Mouse (Mus musculus): ENCODE data around the gene Gm3880. TPM values are rescaled to one million over a fixed set of nuclear protein-coding genes. Genes with fewer than 3 reads are reported as not detected.
"Not testable (repeated sequence)": the region's sequence is repeated elsewhere in the genome, so short reads cannot be mapped to it uniquely, and the experiment has no call there.

The Gm3880 gene
- total RNA-seq (2014; rRNA removed): not detected in 2 replicates
- not detected in 2 replicates for polyA plus RNA-seq (2015; fragmentation: Nextera tagmentation; extraction: Ambion mirVana)

DNA sequence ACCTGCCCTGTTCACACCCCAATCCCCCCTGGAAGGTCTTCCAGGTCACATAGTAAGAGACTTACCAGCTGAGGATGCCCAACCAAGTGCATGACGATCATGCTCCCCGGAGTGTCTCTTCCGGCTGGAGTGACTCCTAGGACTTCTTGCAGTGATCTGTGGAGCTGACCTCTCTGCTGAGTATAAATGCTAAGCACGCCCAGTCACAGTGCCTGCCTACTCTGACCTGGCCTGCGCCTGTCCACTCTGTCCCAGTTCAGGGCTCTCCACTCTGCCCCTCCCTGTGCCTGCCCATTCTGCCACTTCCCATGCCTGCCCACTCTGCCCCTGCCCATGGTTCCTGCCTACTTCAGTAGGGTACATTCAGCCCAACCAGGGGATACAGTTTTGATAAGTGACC, at the start of gene Gm3880:
TSS of gene Gm3880 (minus strand) at position 101 of the 400 bp plus-strand sequence.
- H3K4me2 ChIP-seq (ENCODE audit: low read depth, low read length, poor library complexity, severe bottlenecking); H3K27ac ChIP-seq (ENCODE audit: low read depth, low read length); H3K9ac ChIP-seq (replicated peaks; ENCODE audit: low read length, poor library complexity, severe bottlenecking); DNase-seq (ENCODE audit: low spot score); H3K4me1 ChIP-seq (ENCODE audit: insufficient read depth, low read length); ATAC-seq (ENCODE audit: low FRiP score); H3K27me3 ChIP-seq (ENCODE audit: insufficient read depth, low read length); H3K4me3 ChIP-seq (ENCODE audit: low read depth, low read length); H3K9me3 ChIP-seq (ENCODE audit: low read length); H3K36me3 ChIP-seq (ENCODE audit: insufficient read depth, low read length): not testable (repeated sequence)
- WGBS: 96% methylated on average over 4 of the region's 5 CpGs

DNA sequence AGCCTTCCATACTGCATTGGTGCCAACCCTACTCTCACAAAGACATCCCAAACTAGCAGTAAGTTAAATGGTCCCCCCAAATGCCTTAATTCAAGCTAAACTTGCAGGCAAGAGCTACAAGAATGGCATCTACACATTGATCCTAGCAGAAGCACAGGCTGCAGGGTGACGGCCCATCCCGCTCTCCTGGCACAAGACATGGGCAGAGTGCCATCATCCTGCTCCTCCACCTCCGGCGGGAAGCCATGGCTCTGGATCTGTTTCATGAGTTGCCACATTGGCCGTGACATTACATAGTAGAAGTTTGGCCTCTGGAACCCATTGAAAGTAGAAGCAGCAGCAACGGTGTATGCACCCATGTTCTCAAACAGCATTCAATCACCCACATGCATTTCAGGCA, 37.5 kb upstream of the Gm3880 start:
- ATAC-seq (ENCODE audit: low FRiP score); H3K36me3 ChIP-seq (ENCODE audit: insufficient read depth, low read length); H3K4me2 ChIP-seq (ENCODE audit: low read depth, low read length, poor library complexity, severe bottlenecking); H3K9me3 ChIP-seq (ENCODE audit: low read length); H3K9ac ChIP-seq (replicated peaks; ENCODE audit: low read length, poor library complexity, severe bottlenecking); H3K4me1 ChIP-seq (ENCODE audit: insufficient read depth, low read length); H3K27me3 ChIP-seq (ENCODE audit: insufficient read depth, low read length); H3K27ac ChIP-seq (ENCODE audit: low read depth, low read length); H3K4me3 ChIP-seq (ENCODE audit: low read depth, low read length); DNase-seq (ENCODE audit: low spot score): not testable (repeated sequence)
- 97% methylated on average over 6 of the region's 6 CpGs for WGBS

DNA sequence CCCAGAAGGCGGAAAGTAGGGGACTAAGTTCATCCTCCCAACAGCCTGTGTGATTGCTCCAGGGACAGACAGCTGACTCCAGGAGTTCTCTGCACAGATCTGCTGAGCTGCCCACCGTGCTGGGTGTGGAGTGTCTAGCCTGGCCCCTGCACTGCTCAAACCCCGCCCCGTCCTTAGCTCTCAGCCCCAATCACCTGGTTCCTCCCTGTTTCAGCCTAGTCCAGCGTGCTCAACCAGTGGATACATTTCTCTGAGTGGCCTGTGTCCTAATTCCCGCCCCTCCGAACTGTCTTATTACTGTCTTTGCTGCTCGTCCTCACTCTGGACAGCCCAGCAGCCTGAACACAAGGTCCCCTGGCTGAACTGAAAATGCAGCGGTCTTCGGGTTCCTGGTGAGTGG, 20.8 kb upstream of the Gm3880 start, which contains the start of the genes Gm9112 and Dmrtc1b:
TSS of gene Gm9112 (minus strand) at position 101 of the 400 bp plus-strand sequence.
TSS of gene Dmrtc1b (plus strand) at position 331 of the 400 bp plus-strand sequence.
- H3K36me3 ChIP-seq (ENCODE audit: insufficient read depth, low read length); ATAC-seq (ENCODE audit: low FRiP score); H3K9ac ChIP-seq (replicated peaks; ENCODE audit: low read length, poor library complexity, severe bottlenecking); H3K4me1 ChIP-seq (ENCODE audit: insufficient read depth, low read length); H3K9me3 ChIP-seq (ENCODE audit: low read length); H3K4me2 ChIP-seq (ENCODE audit: low read depth, low read length, poor library complexity, severe bottlenecking); H3K27me3 ChIP-seq (ENCODE audit: insufficient read depth, low read length); DNase-seq (ENCODE audit: low spot score); H3K27ac ChIP-seq (ENCODE audit: low read depth, low read length); H3K4me3 ChIP-seq (ENCODE audit: low read depth, low read length): not testable (repeated sequence)
- WGBS: 76% methylated on average over 7 of the region's 10 CpGs

GRCm38 (mm10) chrX:102700636-102701035, 13.9 kb upstream of the Gm3880 start:
- H3K27me3 ChIP-seq (ENCODE audit: insufficient read depth, low read length); H3K4me1 ChIP-seq (ENCODE audit: insufficient read depth, low read length); H3K36me3 ChIP-seq (ENCODE audit: insufficient read depth, low read length); H3K4me3 ChIP-seq (ENCODE audit: low read depth, low read length); H3K9me3 ChIP-seq (ENCODE audit: low read length); H3K9ac ChIP-seq (replicated peaks; ENCODE audit: low read length, poor library complexity, severe bottlenecking); H3K27ac ChIP-seq (ENCODE audit: low read depth, low read length); ATAC-seq (ENCODE audit: low FRiP score); H3K4me2 ChIP-seq (ENCODE audit: low read depth, low read length, poor library complexity, severe bottlenecking); DNase-seq (ENCODE audit: low spot score): not testable (repeated sequence)
- 73% methylated on average over 3 of the region's 3 CpGs for WGBS

- not testable (repeated sequence) for H3K27ac ChIP-seq (ENCODE audit: low read depth, low read length); H3K36me3 ChIP-seq (ENCODE audit: insufficient read depth, low read length); H3K9ac ChIP-seq (replicated peaks; ENCODE audit: low read length, poor library complexity, severe bottlenecking); H3K4me2 ChIP-seq (ENCODE audit: low read depth, low read length, poor library complexity, severe bottlenecking); H3K9me3 ChIP-seq (ENCODE audit: low read length); H3K4me3 ChIP-seq (ENCODE audit: low read depth, low read length); H3K27me3 ChIP-seq (ENCODE audit: insufficient read depth, low read length); H3K4me1 ChIP-seq (ENCODE audit: insufficient read depth, low read length)
- peak; percentile 61 for TF ChIP-seq CTCF (IDR thresholded peaks at IDR 0.05)
- ATAC-seq (ENCODE audit: low FRiP score) (peak; percentile 38; the same call in 1 of the 2 replicates), DNase-seq (ENCODE audit: low spot score) (peak; percentile 24)
- 15% methylated on average over 4 of the region's 4 CpGs for WGBS
Measured at GRCm38 (mm10) chrX:102689252-102689651, 2.5 kb upstream of the Gm3880 start.

DNA sequence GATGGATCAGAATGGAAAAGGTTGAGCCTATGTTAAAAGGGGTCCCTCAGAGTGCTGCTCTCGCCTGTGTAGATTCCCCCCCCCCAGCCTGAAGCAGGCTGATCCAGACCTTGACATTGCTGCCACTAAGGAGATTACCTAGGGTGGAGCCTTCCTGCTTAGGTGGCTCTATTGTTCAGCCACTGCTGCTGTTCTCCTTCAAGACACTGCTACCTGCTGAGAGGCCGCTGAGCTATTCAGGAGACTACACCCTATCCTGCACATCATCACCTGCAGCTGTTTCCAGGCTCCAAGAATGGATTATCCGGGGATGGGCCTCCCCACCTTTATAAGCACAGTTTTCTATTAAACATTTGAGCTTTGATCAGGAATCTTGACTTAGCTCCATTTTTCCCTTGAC, 2.1 kb downstream of the Gm3880 start:
- not testable (repeated sequence) for H3K4me2 ChIP-seq (ENCODE audit: low read depth, low read length, poor library complexity, severe bottlenecking); H3K4me1 ChIP-seq (ENCODE audit: insufficient read depth, low read length); H3K27me3 ChIP-seq (ENCODE audit: insufficient read depth, low read length); H3K36me3 ChIP-seq (ENCODE audit: insufficient read depth, low read length); H3K9ac ChIP-seq (replicated peaks; ENCODE audit: low read length, poor library complexity, severe bottlenecking); DNase-seq (ENCODE audit: low spot score); ATAC-seq (ENCODE audit: low FRiP score); H3K27ac ChIP-seq (ENCODE audit: low read depth, low read length); H3K9me3 ChIP-seq (ENCODE audit: low read length); H3K4me3 ChIP-seq (ENCODE audit: low read depth, low read length)
- WGBS: 45% methylated on average over 3 of the region's 3 CpGs

All from midbrain, postnatal 0 days (tissue).